Mouse (Mus musculus) hematopoietic stem cell, adult 5-6 weeks (primary cell): ENCODE results near the gene Atp1a1. TPM values are rescaled to one million over a fixed set of nuclear protein-coding genes. Genes with fewer than 3 reads are reported as not detected.

ENCODE experiments used
- ATAC-seq, 2 experiments: fragments of 125-278 bp in 1 of 2; replicated peaks in 1 of 2; 2 replicates each; pipeline ENCODE4 v1.8.0; 2016 to 2017; ENCODE audit warnings: inconsistent platforms in 2 of 2, mild to moderate bottlenecking in 2 of 2, moderate number of reproducible peaks in 2 of 2, low read depth in 1 of 2, moderate TSS enrichment in 1 of 2; ENCODE audit not compliant: low FRiP score in 2 of 2, poor library complexity in 2 of 2, severe bottlenecking in 2 of 2, insufficient read depth in 1 of 2, low TSS enrichment in 1 of 2
- total RNA-seq: library from RNA; stranded (forward); fragments of 172-1452, 232-1000 nt; gene quantifications from 2 replicates; pipeline ENCODE4 v1.2.3, GENCODE M21; 2017

The Atp1a1 gene
- total RNA-seq, 1 experiment from 2014 or later, result 168 TPM

DNA sequence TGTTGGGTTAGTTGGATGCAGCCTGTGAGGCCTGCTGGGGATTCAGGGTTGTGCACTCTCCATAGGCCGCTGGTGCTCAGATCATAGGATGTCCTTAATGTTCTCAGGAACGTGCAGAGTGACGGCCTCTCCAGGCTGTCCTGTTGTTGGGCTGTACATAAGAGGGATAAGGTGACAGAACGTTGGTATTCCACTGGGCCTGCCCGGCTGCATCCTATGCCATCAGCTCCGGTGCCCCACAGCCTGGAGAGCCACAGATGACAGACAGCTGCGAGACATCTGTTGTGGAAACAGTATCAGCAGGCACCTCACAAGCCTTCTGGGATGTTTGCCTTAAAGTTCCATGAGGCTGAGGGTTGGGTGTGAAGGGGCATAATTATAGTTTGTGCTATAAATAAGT lies 68.2 kb downstream of the Atp1a1 start:
- no peak for ATAC-seq

DNA sequence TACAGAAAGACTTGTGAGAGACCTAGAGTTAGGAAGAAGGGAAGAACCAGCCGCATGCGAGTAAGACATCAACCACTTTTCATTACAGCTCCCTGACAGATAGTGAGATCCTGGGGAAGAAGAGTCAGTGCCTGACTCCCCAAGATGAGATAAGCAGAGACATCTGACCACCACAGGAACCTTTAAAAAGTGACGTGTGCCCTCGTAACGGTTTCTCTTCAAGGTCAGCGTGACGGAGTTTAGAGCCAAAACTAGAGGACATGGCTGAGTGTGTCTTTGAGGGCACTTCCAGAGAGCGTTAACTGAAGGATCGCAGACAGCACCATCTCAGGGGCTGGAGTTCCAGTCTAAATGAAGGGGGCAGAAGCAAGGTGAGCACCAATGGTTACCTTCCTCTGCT lies 70.2 kb downstream of the Atp1a1 start:
- no peak for ATAC-seq

DNA sequence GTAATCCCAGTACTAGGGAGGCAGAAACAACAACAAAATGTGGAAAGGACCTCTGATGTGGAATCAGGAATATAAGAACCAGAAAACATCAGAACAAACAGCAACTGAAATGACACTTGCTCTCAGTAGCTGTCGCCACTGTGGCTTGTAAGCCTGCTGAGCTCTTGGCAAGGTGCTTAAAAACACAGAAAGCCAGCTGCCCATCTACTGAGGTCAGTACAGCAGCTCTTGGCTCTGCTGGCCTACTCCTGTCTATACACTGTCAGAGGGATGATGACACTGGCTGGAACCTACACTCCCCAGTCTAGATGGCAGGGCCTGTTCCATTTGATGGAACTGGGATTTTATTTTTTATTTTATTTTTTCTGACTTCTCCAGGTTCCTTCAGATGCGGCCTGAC lies 71.1 kb downstream of the Atp1a1 start:
- no peak for ATAC-seq

DNA sequence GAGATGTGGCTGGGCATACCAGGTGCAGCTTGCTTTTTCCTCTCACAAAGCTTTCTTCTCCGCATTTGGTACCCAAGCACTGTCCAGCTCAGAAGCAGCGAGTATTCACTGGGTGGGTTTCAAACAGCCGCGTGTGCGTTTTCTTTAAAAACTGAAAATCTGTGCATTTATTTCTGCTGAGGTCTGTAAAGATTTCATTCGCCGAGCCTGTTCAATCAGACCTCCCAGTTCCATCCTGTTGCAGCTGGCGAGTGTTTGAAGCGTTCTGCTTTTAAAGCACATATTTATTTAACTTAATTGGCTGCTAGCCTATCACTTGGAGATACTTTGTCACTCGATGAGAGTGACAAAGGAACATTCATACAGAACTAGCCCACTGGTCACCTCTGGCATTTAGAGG lies 73.6 kb downstream of the Atp1a1 start:
- no peak for ATAC-seq

DNA sequence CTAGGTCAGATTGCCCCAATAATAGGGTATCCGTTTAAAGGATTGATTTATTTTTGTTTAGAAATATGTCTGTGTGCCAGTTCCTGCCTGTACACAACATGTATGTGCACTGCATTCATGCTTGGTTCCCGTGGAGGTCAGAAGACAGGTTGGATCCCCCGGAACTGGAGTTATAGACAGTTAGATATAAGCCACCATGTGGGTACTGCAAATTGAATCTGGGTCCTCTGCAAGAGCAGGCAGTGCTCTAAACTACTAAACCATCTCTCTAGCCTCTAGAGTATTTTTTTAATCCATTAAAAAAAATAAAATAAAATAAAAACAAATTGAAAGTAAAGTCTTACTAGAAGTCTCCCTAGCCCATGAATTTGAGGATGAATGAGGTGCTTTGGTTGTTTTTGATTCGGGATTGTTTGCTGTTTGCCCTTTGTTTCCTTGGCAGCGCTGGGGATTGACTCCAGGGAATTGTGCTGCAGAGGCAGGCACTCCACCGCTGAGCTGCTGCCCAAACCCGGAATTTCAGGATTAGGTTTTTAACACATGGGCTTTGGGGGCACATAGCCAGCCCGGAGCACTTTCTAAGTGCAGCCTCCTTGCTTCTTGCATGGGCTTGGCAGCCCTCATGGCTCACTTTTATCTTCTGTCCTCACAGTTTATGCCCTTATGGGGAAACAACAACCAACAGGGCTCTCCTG lies 75.4 kb downstream of the Atp1a1 start:
- ATAC-seq, result no peak

DNA sequence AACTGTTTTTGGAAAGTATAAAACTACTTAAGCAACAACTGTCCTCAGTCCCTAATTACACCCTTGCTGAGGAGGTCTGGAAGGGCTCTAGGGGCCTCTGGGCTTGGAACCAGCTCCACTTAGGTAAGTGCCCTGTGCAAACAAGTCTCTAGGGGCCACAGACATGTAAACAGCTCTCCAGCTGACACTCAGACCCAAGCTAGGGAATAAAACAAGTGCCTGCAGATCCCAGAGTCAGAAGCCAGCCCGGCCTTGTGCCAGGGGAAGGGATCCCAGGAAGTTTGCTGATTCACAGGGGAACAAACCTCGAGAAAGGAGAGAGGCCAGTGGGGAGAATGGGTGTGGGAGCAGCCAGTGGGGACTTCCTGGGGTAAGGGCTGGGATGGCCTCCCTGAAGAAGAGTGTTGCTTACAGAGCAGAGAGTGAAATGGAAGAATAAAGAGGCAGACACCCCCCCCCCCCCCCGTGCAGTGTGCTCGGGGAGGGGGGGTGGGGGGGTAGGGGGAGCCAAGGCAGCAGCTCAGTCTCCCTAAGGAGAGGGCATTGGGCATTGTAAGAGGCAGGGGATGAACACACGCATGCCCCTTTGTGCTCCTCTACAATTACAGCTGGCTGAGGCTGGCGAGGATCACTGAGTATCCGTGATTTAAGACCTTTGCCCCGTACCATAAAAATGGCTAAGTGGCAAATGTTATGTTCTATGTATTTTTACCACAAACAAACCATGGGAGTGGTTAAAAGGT lies 76.2 kb downstream of the Atp1a1 start:
- ATAC-seq, result no peak

DNA sequence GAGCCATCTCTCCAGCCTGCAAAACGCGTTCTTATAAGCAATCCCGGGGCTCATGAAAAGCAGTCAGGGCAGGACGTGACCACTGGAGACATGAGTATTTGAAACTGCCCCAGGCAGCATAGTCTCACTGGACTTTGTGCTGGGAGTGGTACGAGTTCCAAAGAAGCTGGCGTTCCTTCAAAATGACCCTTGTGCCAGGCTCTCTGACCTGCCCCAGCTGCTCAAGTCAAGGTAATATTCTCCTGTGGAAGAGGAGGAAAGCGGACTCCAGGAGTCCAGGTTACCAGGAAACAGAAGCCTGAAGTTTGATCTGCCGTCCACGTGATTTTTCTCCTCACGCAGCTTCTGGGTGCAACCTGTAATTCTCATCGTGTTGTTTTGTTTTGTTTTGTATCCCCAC lies 77.9 kb downstream of the Atp1a1 start:
- no peak for ATAC-seq

Other genes with a start within 250 kb of the Atp1a1 start
- gene Igsf3, start 227.6 kb downstream of the Atp1a1 start, total RNA-seq, result 0.25 and 2.2 TPM in 2 replicates
- gene Mab21l3, start 244.3 kb upstream of the Atp1a1 start, total RNA-seq, result not detected in 2 replicates